Mouse (Mus musculus) telencephalon, adult 2 months (tissue): ENCODE measurements around the gene Nme7.

Experiments
- DNase-seq: peaks from one replicate; pipeline ENCODE4 v3.0.0-alpha.2; 2011; ENCODE audit warnings: low read depth, low spot score

The Nme7 gene

GRCm38 (mm10) chr1:164458245-164458613, 154.3 kb downstream of the Nme7 start, which contains the start of gene Atp1b1:
Gene Atp1b1, minus strand, starts transcription at chr1:164458355.
- peak; percentile 88 for DNase-seq

DNA sequence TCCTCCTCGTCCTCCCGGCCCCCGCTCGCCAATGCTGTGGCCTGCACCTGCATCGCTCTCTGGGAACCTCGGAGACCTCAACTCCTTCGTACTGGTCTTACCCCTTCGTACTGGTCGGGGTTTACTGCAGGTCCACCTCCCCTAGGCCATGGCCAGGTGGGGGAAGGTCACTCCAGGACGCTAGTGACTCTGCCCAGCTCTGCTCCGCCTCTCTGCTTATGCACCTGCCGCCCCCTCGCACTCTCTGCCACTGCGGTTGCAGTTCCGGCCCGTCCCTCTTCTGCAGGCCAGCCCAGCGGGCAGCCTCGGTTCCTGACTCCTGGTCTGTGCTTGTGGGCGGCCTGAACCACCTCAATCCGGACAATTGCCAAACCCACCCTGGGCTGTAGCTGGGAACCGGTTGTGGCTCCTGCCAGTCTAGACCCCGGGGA, 154.7 kb downstream of the Nme7 start:
- no peak for DNase-seq

GRCm38 (mm10) chr1:164459127-164459905, 155.4 kb downstream of the Nme7 start:
- no peak for DNase-seq

DNA sequence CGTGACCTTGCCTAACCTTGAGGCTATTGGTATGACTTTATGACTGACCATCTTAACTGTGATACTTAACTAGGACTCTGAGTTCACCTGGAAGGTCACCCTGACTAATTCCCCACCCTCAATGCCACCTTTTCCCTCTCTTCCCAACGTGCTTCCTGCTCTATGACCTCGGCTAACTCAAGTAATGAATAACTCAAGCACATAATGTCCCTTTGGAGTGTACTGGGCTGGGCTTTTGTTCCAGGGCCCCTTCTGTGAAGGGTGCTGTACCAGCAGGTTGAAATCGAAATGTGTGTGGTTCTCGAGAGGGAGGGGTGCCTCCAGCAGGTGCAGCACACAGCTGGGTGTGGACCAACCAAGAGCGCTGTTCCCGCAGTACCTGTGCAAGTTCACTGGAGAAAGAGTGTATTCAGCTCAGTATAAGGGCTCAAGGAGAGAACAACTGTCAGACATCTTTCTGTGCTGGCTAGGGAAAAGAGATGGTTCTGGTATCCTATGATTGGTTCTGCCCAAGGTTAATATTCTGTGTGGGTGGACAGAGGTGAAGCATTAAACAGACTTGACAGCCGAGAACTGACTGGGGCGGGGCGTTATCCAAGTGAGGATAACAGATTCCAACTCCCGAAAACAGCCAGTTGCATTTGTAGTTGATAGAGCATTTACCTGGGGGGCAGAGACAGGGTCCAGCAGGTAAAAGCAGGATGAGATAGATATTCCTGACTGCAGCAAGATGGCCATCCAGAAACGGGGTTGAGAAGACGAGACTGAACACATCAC, 157.2 kb downstream of the Nme7 start:
- no peak for DNase-seq

GRCm38 (mm10) chr1:164461726-164462125, 157.8 kb downstream of the Nme7 start:
- peak; percentile 95 for DNase-seq

DNA sequence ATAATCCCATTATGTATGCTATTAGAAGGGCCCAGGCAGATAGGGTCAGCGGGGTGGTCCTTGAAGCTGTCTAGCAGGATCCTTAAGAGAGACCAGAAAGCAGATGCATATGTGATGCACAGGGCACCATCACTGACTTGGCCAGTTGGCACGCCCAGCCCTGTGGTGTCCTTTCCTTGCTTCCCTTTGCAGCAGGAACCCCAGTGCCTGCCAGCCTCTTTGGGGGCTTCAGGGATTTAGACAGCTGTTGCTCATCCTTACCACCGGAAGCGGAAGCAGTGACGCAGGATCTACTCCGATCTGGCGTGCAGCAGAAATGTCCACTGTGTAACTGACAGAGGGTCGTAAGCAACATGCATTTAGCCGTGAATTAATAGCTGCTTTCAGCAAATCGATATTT, 163.5 kb downstream of the Nme7 start:
- DNase-seq: no peak

GRCm38 (mm10) chr1:164468329-164468728, 164.4 kb downstream of the Nme7 start:
- DNase-seq: no peak

DNA sequence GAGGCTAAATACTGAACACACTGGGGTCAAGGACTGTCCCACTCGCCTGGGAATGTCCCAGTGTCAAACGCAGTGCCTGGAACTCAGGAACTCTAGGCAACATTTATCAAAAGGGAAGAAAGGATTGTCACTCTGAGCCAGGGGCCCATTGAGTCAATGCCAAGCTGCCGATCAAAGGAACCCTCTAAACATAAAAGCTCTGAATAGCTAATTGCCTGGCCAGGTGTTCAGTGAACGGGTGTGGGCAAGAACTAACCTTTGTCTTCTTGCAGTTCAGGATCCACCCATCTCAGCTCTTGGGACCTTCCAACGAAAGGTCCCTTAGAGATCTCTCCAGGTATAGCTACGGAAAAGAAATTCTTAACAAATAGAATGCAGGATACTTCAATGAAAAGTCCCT, 167.1 kb downstream of the Nme7 start:
- no peak for DNase-seq

GRCm38 (mm10) chr1:164471632-164472031, 167.7 kb downstream of the Nme7 start:
- no peak for DNase-seq

DNA sequence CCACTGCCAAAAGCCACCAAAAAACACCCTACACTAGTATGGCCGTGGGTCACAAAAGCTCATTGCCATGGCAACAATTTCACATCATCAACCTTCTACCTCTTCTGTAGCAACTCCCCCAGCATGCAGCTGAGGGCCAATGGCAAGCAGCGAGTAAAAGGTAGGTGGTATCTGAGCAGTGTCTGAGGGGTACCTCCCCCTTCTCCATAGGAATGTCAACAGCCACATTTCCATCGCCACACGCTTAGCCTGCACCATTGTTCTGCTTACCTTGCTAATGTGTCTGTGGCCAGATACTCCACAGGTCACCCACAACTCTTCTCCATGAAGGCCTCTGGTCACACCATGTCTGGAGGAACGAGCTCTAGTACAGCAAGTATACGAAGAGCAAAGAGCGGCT, 169.5 kb downstream of the Nme7 start:
- no peak for DNase-seq

DNA sequence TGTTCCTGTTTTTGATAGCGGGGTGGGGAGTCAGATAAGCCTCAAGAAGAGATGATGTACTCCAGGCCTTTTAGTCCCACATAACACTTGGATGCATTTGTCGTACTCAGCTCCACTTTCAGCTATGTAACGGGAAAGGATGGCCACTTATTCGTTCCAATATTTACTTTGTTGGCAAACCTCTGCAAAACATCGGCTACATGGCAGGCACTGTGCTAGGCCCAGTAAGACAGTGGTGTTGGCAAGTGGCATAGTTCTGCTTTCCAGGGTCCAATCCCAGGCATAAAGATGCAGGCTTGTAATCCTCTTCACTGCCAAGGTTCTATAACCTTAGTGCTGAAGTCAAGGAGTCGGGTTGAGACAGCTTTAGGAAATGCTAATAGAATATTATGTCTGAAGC, 170.4 kb downstream of the Nme7 start:
- DNase-seq: no peak

DNA sequence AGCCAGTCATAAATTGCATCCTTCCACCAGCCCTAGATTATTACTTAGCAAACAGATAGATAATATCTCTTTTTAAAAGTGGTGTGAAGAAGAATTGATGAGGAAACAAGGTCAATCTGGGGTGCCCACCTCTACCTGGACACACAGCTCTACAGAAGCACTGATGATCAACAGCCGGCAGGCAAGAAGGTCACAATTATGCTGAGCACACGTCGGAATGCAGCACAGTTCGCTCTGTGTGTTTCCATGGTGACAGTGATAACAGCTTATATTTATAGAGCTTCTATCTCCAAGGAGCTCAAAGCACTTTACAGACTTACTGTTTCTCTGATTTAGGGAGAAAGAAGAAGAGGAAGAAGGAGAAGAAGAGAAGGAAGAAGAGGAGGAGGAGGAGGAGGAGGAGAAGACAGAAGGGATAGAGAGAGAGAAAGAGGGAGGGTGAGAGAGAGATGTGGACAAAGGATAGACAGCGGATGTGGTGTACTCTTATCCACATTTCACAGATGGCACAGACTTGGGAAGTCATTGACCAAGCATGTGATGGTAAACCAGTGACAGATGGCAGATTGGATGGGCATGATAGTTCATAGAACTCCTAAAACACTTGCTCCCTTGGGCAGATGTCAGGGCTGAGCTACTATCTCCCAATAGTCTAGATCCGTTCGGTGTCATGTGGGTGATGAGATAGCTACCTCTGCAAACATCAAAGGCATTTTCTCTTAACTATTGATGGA, 171.0 kb downstream of the Nme7 start:
- peak; percentile 81 for DNase-seq

DNA sequence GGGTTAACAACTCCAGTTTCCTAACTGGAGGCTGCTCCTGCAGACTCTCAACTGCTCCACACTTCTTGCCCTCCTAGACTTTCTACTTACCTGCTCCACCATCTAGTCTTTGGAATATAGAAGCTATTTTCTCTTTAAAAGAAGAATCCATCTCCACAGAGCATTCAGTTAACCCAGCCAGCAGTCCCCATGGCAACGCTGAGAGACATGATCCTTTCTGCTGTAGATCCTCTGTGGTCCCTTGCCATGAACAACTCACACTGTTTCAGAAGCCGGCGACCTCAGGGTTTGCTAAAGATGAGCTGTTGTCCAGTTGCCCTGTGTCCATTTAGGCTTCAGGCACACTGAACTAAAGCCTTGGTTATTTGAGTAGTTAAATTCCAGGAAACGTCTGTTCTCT, 172.0 kb downstream of the Nme7 start:
- no peak for DNase-seq

DNA sequence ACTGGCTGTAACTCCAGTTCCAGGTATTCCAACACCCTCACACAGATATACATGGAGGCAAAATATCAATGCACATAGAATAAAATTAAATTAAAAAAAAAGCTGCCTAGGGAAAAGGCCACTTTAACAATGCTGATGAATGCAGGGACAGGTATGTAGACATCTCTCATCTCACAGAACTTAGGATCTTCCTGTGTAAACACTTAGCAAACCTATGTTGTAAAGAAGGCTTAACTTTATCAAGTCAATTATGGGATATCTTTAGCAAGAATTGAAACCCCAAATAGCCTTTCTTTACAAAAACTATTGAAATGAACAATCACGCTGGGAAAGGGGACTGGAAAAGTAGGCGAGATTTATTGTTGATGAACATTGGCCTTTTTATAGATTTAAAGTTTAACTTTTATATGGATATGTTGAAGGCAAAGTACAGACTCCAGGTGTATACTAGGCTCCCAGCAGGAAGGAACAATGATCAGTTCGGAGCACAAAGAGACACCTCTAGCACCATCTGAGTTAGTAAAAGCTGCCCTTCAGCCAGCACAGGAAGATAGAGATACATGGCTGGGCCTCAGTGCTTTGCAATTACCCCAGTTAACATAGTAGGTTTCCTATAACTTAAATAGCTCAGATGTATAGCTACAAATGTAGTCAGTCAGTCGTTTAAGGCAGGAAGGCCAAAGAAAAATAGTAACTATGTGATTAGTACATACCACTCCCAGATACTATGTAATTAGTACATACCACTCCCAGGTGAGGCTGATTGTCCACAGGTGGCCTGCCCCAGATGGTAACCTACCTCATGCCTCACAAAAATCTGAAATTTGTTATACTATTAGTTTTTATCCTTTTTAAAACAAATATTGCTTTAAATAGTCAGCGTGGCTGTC, 177.1 kb downstream of the Nme7 start:
- no peak for DNase-seq

DNA sequence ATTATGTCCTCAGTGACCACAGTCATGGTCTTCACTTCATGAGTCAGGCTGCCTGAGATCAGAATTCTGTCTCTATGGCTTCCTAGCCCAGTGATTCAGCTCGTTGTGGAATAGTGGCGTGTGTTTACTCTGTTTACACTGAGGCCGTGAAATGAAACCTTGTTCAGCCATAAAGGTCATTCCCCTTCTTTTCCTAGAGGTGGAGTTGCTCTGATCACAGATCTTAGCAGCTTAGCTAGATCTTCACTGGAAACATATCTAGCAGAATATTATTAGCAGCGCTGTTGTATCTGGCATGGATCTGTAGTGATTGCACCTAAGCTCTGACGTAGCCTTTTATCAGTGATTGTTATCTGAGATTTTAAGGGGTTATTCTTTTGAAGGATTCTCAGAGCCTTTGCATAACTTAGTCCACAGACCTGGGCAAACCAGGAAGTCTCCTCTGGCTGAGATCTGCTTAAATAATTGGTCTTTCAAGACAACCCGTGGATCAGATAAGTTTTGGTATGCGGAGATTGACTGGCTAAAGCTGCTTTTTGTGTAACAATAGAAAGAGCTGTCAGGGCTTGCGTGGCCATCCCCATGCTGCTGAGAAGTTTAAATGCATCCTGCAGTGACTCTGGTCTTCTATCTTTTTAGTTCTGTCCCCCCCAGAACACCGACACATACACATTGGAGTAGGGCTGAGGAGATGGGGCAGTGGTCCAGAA, 177.9 kb downstream of the Nme7 start:
- no peak for DNase-seq

DNA sequence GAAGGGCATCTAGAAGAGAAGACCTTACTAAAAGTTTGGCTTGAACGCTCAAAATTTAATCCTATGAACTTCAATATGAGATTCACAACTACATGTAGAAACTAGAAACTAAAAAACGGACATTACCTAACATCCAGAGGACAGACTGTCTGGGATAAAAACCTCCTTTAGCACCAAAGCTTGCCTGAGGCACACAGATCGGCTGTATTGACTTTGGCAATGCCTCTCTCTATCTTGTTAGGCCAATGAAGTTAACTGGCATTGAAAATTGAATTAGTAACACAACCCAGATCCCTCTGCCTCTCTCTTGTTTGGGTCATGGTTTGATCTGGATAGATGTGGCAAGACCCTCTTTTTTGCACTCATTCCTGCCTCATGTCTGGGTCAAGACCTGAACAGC, 178.9 kb downstream of the Nme7 start:
- no peak for DNase-seq

GRCm38 (mm10) chr1:164483728-164484127, 179.8 kb downstream of the Nme7 start:
- no peak for DNase-seq
